Comparison of ENCODE assay signal across 8 mouse cellular contexts in the genomic region with DNA sequence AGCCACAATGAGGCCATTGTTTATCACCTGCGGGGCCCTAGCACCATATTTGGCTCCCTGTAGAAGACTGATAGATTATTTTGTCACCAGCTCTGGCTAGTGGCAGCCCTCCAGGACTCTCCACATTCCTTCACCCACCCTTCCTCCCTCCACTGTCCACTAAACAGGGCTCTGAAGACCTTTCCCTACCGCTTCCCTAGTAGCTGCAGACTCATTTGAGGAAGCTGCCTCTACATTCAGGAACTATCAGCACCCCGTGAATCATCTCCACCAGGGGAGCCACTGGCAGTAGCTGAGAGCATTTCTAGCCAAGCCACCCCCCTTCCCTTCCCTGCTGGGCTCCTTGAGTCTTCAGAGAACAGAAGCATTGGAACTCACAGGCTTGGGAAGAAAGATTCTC. TPM values are rescaled to one million over a fixed set of nuclear protein-coding genes. Genes with fewer than 3 reads are reported as not detected.
DNase-seq lines count a peak whose midpoint lies in the region; ATAC-seq and TF ChIP-seq lines count a peak whose summit lies in the region.

No protein-coding gene starts in this region.

- no peaks in the 10 kb centered on the region for H3K27me3 ChIP-seq in intestine, embryonic 15.5 days (replicated peaks)
- no peaks in the 10 kb centered on the region for H3K27me3 ChIP-seq in intestine, embryonic 16.5 days (replicated peaks; ENCODE audit: control insufficient read depth, insufficient read depth, low read length)
- H3K27me3 ChIP-seq in heart, embryonic 15.5 days = no peaks in the 10 kb centered on the region
- H3K27me3 ChIP-seq in forebrain, embryonic 11.5 days (ENCODE audit: control insufficient read depth, insufficient read depth, low read length) = no peaks in the 10 kb centered on the region

- no peaks in the 10 kb centered on the region for H3K9me3 ChIP-seq in intestine, embryonic 15.5 days
- no peaks in the 10 kb centered on the region for H3K9me3 ChIP-seq in intestine, embryonic 16.5 days (ENCODE audit: control insufficient read depth, low read length)
- H3K9me3 ChIP-seq in heart, embryonic 15.5 days (replicated peaks) = no peaks in the 10 kb centered on the region
- H3K9me3 ChIP-seq in forebrain, embryonic 11.5 days (ENCODE audit: control insufficient read depth, low read length) = no peaks in the 10 kb centered on the region

- no peak for TF ChIP-seq POLR2A in bone marrow macrophage, adult 2 months (IDR thresholded peaks at IDR 0.05; ENCODE audit: borderline replicate concordance, low read depth, low read length)

- no peaks in the 10 kb centered on the region for H3K36me3 ChIP-seq in intestine, embryonic 15.5 days
- H3K36me3 ChIP-seq in intestine, embryonic 16.5 days (ENCODE audit: control insufficient read depth, insufficient read depth, low read length) = no peaks in the 10 kb centered on the region
- no peaks in the 10 kb centered on the region for H3K36me3 ChIP-seq in heart, embryonic 15.5 days
- H3K36me3 ChIP-seq in forebrain, embryonic 11.5 days (ENCODE audit: control insufficient read depth, insufficient read depth, low read length) = no peaks in the 10 kb centered on the region

- peaks cover 7% of the 10 kb centered on the region; the same call in 1 of the 2 replicates for H3K4me1 ChIP-seq in intestine, embryonic 15.5 days (replicated peaks)
- 0 out of 2 replicates have a peak, but pooled peaks cover 3% of the 10 kb centered on the region for H3K4me1 ChIP-seq in intestine, embryonic 16.5 days (ENCODE audit: control insufficient read depth, insufficient read depth, low read length)
- H3K4me1 ChIP-seq in bone marrow macrophage, adult 2 months (ENCODE audit: control insufficient read depth, insufficient read depth, low read length) = peaks cover 55% of the 10 kb centered on the region
- H3K4me1 ChIP-seq in heart, embryonic 15.5 days (replicated peaks) = peaks cover 43% of the 10 kb centered on the region
- H3K4me1 ChIP-seq in forebrain, embryonic 11.5 days (replicated peaks; ENCODE audit: control insufficient read depth, insufficient read depth, low read length) = 0 out of 2 replicates have a peak, but pooled peaks cover 3% of the 10 kb centered on the region

- H3K9ac ChIP-seq in intestine, embryonic 15.5 days = no peak overlapping the region
- H3K9ac ChIP-seq in intestine, embryonic 16.5 days (ENCODE audit: low read depth, low read length) = no peak overlapping the region
- H3K9ac ChIP-seq in heart, embryonic 15.5 days = 0 out of 2 replicates have a peak overlapping the region, but pooled peaks have one; percentile 27
- no peak overlapping the region for H3K9ac ChIP-seq in forebrain, embryonic 11.5 days (ENCODE audit: low read length)

- peak; percentile 42; the same call in 1 of the 2 replicates for ATAC-seq in intestine, embryonic 15.5 days
- ATAC-seq in intestine, embryonic 16.5 days = no peak; the same call in 1 of the 2 replicates
- peak; percentile 81 for ATAC-seq in heart, embryonic 15.5 days (replicated peaks; ENCODE audit: insufficient number of reproducible peaks, insufficient read depth, low FRiP score, low read depth)
- no peak for ATAC-seq in forebrain, embryonic 11.5 days (replicated peaks; ENCODE audit: low FRiP score)
- no peak for ATAC-seq in inflammation-experienced regulatory T-cells, adult 6 months

- no peak for TF ChIP-seq CTCF in bone marrow macrophage, adult 2 months (IDR thresholded peaks at IDR 0.05; ENCODE audit: low read depth, low read length)

- peak; percentile 53 for DNase-seq in lung, postnatal 25 days (ENCODE audit: low spot score)
- DNase-seq in forebrain, embryonic 11.5 days (ENCODE audit: low spot score) = no peak
- DNase-seq in layer of hippocampus, adult 18-20 months (ENCODE audit: low spot score in 2 of 2) = no peak

- H3K27ac ChIP-seq in intestine, embryonic 15.5 days = no peak overlapping the region
- no peak overlapping the region for H3K27ac ChIP-seq in intestine, embryonic 16.5 days (ENCODE audit: low read length)
- H3K27ac ChIP-seq in bone marrow macrophage, adult 2 months (ENCODE audit: insufficient read depth, low read depth, low read length) = peak overlapping the region; percentile 81
- peak overlapping the region; percentile 88 for H3K27ac ChIP-seq in heart, embryonic 15.5 days
- H3K27ac ChIP-seq in forebrain, embryonic 11.5 days (ENCODE audit: low read depth, low read length) = no peak overlapping the region

- H3K4me3 ChIP-seq in intestine, embryonic 15.5 days (replicated peaks) = no peak overlapping the region
- no peak overlapping the region for H3K4me3 ChIP-seq in intestine, embryonic 16.5 days (ENCODE audit: low read length)
- H3K4me3 ChIP-seq in bone marrow macrophage, adult 2 months (ENCODE audit: insufficient read depth, low read length) = no peak overlapping the region
- H3K4me3 ChIP-seq in heart, embryonic 15.5 days = no peak overlapping the region
- H3K4me3 ChIP-seq in forebrain, embryonic 11.5 days (ENCODE audit: low read depth, low read length) = no peak overlapping the region

- no peak overlapping the region for H3K4me2 ChIP-seq in intestine, embryonic 15.5 days (replicated peaks)
- no peak overlapping the region for H3K4me2 ChIP-seq in intestine, embryonic 16.5 days (ENCODE audit: low read depth, low read length)
- no peak overlapping the region for H3K4me2 ChIP-seq in heart, embryonic 15.5 days
- H3K4me2 ChIP-seq in forebrain, embryonic 11.5 days (ENCODE audit: low read depth, low read length, severe bottlenecking) = no peak overlapping the region

- WGBS in intestine, embryonic 15.5 days = 43% methylated on average over 3 of the region's 3 CpGs
- WGBS in intestine, embryonic 16.5 days = 49% methylated on average over 3 of the region's 3 CpGs
- WGBS in heart, embryonic 15.5 days = 12% methylated on average over 3 of the region's 3 CpGs
- 69% methylated on average over 3 of the region's 3 CpGs for WGBS in forebrain, embryonic 11.5 days

RNA-seq across cellular contexts. Expression of a gene that starts 45.9 kb away (rescaled TPM):
- polyA plus RNA-seq in intestine, embryonic 15.5 days (2015; fragmentation: Nextera tagmentation; extraction: Ambion mirVana) = 14.1 and 16.1 TPM in 2 replicates
- polyA plus RNA-seq in intestine, embryonic 16.5 days (2015; fragmentation: Nextera tagmentation; extraction: Ambion mirVana) = 11.5 and 11.9 TPM in 2 replicates
- 163 and 167 TPM in 2 replicates for polyA plus RNA-seq in bone marrow macrophage, adult 2 months (2012; ENCODE audit: insufficient read depth, insufficient read length, missing spikeins)
- 10.3 and 10.4 TPM in 2 replicates for polyA plus RNA-seq in heart, embryonic 15.5 days (2015; fragmentation: Nextera tagmentation; extraction: Ambion mirVana)
- 4.5 and 4.6 TPM in 2 replicates for polyA plus RNA-seq in forebrain, embryonic 11.5 days (2014; fragmentation: Nextera tagmentation; extraction: Ambion mirVana)
- total RNA-seq in layer of hippocampus, adult 18-20 months (2021) = 10 to 100 TPM; 62.6 to 73.0 TPM
- 10 to 100 TPM; 16.7 to 25.3 (median 24.5) TPM for polyA plus RNA-seq in inflammation-experienced regulatory T-cells, adult 6 months (2017; shearing (Covaris generic))

Comparison
In these comparisons a context has a peak if more than half of its experiments do, and no peak if none do; other contexts are left out.
1. ATAC-seq: peak in intestine, embryonic 15.5 days (single experiment) and heart, embryonic 15.5 days (single experiment); none in intestine, embryonic 16.5 days (single experiment), forebrain, embryonic 11.5 days (single experiment) and inflammation-experienced regulatory T-cells, adult 6 months (single experiment).
2. H3K27ac ChIP-seq: peak in bone marrow macrophage, adult 2 months (single experiment) and heart, embryonic 15.5 days (single experiment); none in intestine, embryonic 15.5 days (single experiment), intestine, embryonic 16.5 days (single experiment) and forebrain, embryonic 11.5 days (single experiment).